Mouse (Mus musculus): ENCODE measurements around the gene Plin5. TPM values are rescaled to one million over a fixed set of nuclear protein-coding genes. Genes with fewer than 3 reads are reported as not detected.

Plin5 gene
- polyA plus RNA-seq, 1 experiment = 8.6 TPM

DNA sequence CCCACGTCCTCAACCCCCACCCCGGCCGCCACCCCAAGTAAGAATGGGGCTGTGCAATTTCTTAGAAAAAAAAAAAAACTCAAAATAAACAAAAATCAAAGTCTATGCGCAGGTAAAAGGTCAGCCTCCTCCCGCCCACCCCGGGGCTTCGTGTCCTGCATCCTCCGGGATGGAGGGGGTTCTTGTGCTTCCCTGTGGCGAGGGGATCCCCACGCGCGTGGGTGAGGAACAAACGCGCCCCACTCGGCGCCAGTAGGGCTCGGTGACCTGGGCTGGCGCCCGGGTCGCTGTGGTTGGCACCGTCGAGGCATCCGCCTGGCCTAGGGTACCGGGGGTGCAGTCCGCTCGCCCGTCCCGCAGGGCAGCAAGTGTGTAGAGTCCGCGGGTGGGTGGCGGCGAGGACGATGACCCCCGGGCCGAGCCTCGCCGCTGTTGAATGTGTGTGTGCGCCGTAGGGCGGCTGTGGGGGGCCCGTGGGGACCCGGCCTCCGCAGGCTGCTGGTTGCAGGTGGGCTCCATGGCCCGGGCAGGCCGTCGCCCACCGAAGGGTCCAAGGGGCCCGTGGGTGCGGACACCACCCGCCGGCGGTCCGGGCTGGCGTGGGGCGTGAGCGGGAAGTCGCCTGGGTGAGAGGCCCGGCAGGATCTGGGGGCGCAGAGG is 6.4 kb upstream of the Plin5 start:
- DNase-seq = no peak
- Histone ChIP-seq H3K4me1 (ENCODE audit: control insufficient read depth, insufficient read depth, low read length) (0 out of 2 replicates have a peak, but pooled peaks cover 2% of the 10 kb centered on the region), H3K4me3 (replicated peaks; ENCODE audit: extremely low read depth, low read depth, low read length) (no peak overlapping the region)
- WGBS = 51% methylated on average over 59 of the region's 59 CpGs
- no peak for TF ChIP-seq POLR2A (IDR thresholded peaks at IDR 0.05; ENCODE audit: borderline replicate concordance, extremely low read depth, low read depth, low read length)
- no peak for TF ChIP-seq CTCF (IDR thresholded peaks at IDR 0.05; ENCODE audit: insufficient read depth, low read length)

DNA sequence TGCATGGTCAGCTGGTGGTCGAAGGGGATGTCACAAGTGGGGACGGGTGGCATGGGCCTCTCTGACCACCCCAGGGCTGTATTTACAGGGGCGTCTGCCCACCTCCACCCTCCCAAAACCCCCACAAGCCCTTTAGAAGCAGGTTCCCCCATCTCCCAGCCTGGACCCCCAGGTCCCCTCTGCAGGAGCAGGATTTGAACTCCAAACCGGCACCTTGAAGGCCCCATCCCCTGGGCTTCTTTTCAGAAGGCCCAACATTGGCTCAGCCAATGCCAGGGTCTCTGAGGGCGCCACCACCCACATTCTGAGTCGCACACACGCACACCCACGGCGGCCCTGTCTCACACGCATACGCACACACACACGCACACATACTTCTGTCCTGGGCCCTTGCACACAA is 5.8 kb upstream of the Plin5 start:
- H3K4me1 ChIP-seq (ENCODE audit: control insufficient read depth, insufficient read depth, low read length) = 0 out of 2 replicates have a peak, but pooled peaks cover 2% of the 10 kb centered on the region
- WGBS = 94% methylated on average over 12 of the region's 12 CpGs
- TF ChIP-seq POLR2A (IDR thresholded peaks at IDR 0.05; ENCODE audit: borderline replicate concordance, extremely low read depth, low read depth, low read length) = no peak
- no peak for TF ChIP-seq CTCF (IDR thresholded peaks at IDR 0.05; ENCODE audit: insufficient read depth, low read length)
- no peak overlapping the region for H3K4me3 ChIP-seq (replicated peaks; ENCODE audit: extremely low read depth, low read depth, low read length)
- DNase-seq = no peak

DNA sequence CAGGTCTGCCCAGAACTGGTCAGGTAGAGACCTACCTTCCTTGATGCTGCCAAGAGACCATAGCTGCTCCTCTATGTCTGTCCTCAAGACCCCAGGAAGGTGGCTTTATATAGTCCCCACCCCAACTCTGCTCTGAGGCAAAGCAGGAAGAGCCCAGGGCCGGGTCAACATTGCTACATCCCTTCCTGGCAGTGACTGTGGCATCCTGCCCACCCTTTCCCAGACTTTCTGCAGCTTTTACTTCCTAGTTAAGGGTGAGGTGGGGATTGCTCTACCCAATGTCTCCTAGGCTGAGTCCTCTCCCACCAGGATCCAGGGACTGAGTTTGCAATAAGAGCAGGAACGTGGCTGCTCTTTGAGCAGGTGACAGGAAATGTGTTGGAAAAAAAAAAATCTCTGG is 4.4 kb upstream of the Plin5 start, which contains the start of gene Lrg1:
Gene Lrg1, minus strand, starts transcription at position 176 of the 400 bp plus-strand sequence.
- 25% methylated on average over 2 of the region's 2 CpGs for WGBS
- TF ChIP-seq POLR2A (IDR thresholded peaks at IDR 0.05; ENCODE audit: borderline replicate concordance, extremely low read depth, low read depth, low read length) = peak; percentile 30; the same call in 1 of the 2 replicates
- no peak for TF ChIP-seq CTCF (IDR thresholded peaks at IDR 0.05; ENCODE audit: insufficient read depth, low read length)
- Histone ChIP-seq H3K4me1 (ENCODE audit: control insufficient read depth, insufficient read depth, low read length) (0 out of 2 replicates have a peak, but pooled peaks cover 2% of the 10 kb centered on the region), H3K4me3 (replicated peaks; ENCODE audit: extremely low read depth, low read depth, low read length) (peak within 1 kb of the TSS; percentile 33)
- peak; percentile 34 for DNase-seq

DNA sequence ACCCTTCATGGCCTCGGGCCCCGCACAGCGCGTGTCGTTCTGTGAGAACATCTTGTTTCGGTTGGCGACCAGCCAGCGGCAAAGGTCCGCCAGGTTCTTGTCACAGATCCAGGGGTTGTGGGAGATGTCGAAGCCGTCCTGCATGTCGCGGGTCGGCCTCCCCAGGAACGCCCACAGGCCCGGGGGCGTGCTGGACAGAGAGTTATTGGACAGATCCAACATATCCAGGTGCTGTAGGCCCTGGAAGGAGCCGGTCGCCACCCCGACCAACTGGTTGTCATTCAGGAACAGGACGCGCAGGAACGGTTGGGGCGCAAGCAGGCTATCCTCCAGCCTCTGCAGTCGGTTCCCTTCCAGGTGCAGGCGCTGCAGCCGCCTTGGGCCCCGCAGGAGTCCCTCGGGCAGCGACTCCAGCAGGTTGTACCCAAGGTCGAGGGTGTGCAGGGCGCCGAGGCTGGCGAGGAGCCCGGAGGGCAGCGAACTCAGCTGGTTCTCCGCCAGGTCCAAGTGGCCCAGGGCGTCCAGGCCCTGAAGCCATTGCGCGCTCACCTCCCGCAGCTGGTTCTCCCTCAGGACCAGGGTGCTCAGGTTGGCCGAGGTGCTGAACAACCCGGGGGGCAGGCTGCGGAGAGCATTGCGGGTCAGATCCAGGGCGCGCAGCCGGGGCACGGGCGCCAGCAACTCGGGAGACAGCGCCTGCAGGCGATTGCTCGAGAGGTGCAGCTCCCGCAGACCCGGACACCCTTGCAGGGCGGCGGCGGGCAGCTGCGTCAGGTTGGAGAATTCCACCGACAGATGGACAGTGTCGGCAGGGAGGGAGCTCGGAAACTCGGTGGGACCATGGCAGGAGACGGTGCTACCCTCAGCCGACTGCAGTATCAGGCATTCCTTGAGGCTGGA is 2.8 kb upstream of the Plin5 start:
- Histone ChIP-seq H3K4me1 (ENCODE audit: control insufficient read depth, insufficient read depth, low read length) (0 out of 2 replicates have a peak, but pooled peaks cover 2% of the 10 kb centered on the region), H3K4me3 (replicated peaks; ENCODE audit: extremely low read depth, low read depth, low read length) (peak overlapping the region; percentile 43)
- no peak for TF ChIP-seq CTCF (IDR thresholded peaks at IDR 0.05; ENCODE audit: insufficient read depth, low read length)
- no peak for TF ChIP-seq POLR2A (IDR thresholded peaks at IDR 0.05; ENCODE audit: borderline replicate concordance, extremely low read depth, low read depth, low read length)
- 3% methylated on average over 66 of the region's 66 CpGs for WGBS
- DNase-seq = peak; percentile 66

DNA sequence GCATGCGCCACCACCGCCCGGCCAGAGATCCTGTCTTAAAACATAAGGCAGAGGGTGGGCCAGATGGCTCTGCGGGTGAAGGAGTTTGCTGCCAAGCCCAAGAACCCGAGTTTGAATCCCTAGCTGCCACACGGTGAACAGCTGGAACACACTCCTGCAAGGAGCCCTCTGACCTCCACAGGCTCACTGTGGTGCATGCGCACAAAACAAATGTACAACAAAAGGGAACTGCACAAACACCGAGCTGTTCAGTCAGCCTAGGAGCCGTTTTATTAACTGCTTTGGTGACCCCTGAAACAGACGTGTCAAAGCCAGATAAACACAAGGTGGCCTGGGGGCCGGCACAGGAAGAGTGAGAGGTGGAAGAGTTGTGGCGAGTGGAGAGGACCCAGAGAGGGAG is 2.0 kb upstream of the Plin5 start:
- H3K4me3 ChIP-seq (replicated peaks; ENCODE audit: extremely low read depth, low read depth, low read length) = peak overlapping the region; percentile 4
- DNase-seq = no peak
- TF ChIP-seq POLR2A (IDR thresholded peaks at IDR 0.05; ENCODE audit: borderline replicate concordance, extremely low read depth, low read depth, low read length) (no peak), CTCF (IDR thresholded peaks at IDR 0.05; ENCODE audit: insufficient read depth, low read length) (no peak)
- H3K4me1 ChIP-seq (ENCODE audit: control insufficient read depth, insufficient read depth, low read length) = 0 out of 2 replicates have a peak, but pooled peaks cover 2% of the 10 kb centered on the region
- 32% methylated on average over 12 of the region's 12 CpGs for WGBS

DNA sequence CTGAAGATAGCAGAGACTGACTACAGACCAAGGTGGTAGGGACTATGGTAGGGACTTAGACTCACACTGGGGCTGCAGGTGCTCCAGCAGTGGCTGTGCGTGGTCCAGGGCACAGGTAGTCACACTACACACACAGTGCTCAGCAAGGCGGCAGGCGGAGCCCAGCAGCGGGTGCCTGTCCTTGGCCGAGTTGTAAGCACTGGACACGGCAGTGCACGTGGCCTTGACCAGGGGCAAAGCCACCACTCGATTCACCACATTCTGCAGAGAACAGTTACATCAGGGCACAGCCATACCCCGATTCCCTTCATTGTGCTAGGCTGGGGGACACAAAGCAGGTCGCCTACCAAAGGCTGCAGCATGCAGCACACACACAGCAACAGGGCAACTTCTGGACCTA is 1.2 kb downstream of the Plin5 start:
- no peak overlapping the region for H3K4me3 ChIP-seq (replicated peaks; ENCODE audit: extremely low read depth, low read depth, low read length)
- TF ChIP-seq CTCF (IDR thresholded peaks at IDR 0.05; ENCODE audit: insufficient read depth, low read length) (no peak), POLR2A (IDR thresholded peaks at IDR 0.05; ENCODE audit: borderline replicate concordance, extremely low read depth, low read depth, low read length) (no peak)
- no peak for DNase-seq
- H3K4me1 ChIP-seq (ENCODE audit: control insufficient read depth, insufficient read depth, low read length) = 0 out of 2 replicates have a peak, but pooled peaks cover 2% of the 10 kb centered on the region
- 68% methylated on average over 10 of the region's 10 CpGs for WGBS

DNA sequence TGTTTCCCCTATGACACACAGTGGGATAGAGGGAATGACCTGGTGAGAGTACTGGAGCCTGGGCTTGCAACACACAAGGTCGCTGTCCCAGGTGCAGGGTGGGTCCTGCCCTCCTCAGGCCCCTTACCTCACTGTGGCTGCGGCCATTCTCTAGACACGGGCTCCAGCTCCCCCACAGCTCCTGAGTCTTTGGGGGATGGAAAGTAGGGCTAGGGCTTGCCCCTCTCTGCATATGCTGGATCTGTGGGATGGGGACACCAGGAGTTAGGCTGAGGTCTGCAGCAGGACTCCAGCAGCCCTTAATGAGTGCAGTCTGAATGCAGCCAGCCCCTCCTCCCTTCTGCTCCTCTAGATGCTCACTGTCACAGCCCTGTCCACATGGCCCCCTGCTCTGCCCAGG is 4.7 kb downstream of the Plin5 start:
- Histone ChIP-seq H3K4me1 (ENCODE audit: control insufficient read depth, insufficient read depth, low read length) (no peaks in the 10 kb centered on the region), H3K4me3 (replicated peaks; ENCODE audit: extremely low read depth, low read depth, low read length) (no peak overlapping the region)
- no peak for DNase-seq
- TF ChIP-seq POLR2A (IDR thresholded peaks at IDR 0.05; ENCODE audit: borderline replicate concordance, extremely low read depth, low read depth, low read length) (no peak), CTCF (IDR thresholded peaks at IDR 0.05; ENCODE audit: insufficient read depth, low read length) (no peak)
- WGBS = 72% methylated on average over 3 of the region's 3 CpGs

DNA sequence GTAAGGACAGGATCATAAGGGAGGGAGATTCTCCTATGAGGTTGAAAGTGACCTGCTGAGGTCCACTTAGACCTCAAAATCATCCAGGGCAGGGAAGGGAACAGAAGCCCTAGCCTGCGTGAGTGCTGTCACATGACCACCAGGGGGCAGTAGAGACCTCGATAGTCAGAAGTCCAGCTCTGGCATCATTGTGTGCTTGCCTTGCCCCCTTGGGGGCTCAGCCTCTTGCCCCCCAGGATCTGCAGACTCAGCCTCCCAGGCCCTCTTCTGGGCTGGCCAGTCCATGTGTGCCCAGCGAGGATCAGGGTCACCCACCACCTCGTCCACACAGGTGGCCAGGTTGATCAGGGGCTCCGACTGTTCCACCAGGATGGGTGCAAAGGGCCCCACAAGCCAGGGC is 5.5 kb downstream of the Plin5 start:
- no peak for TF ChIP-seq POLR2A (IDR thresholded peaks at IDR 0.05; ENCODE audit: borderline replicate concordance, extremely low read depth, low read depth, low read length)
- peak; percentile 94 for TF ChIP-seq CTCF (IDR thresholded peaks at IDR 0.05; ENCODE audit: insufficient read depth, low read length)
- no peaks in the 10 kb centered on the region for H3K4me1 ChIP-seq (ENCODE audit: control insufficient read depth, insufficient read depth, low read length)
- WGBS = 53% methylated on average over 5 of the region's 5 CpGs
- no peak overlapping the region for H3K4me3 ChIP-seq (replicated peaks; ENCODE audit: extremely low read depth, low read depth, low read length)
- DNase-seq = peak; percentile 45

DNA sequence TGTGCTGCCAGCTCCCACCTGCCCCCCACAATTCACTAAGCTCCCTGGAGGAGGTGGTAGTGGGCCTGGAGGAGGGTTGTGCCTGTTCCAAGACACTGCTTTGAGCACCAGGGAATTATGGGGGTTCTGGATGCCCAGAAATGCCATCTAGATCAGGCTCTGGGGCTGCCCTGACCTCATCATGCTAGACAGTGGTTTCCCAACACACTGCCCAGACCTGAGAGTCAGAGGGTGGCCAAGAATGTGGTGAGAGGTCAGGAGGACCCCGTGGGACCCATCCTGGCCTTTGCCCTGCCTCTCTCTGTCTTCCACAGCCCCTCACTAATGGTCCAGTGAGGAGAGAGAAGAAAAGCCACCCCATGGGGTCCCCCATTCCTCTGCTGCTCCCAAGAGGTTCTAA is 6.4 kb downstream of the Plin5 start:
- Histone ChIP-seq H3K4me1 (ENCODE audit: control insufficient read depth, insufficient read depth, low read length) (no peaks in the 10 kb centered on the region), H3K4me3 (replicated peaks; ENCODE audit: extremely low read depth, low read depth, low read length) (no peak overlapping the region)
- no peak for DNase-seq
- 50% methylated on average over 1 of the region's 1 CpGs for whole genome bisulfite sequencing
- TF ChIP-seq CTCF (IDR thresholded peaks at IDR 0.05; ENCODE audit: insufficient read depth, low read length) (no peak), POLR2A (IDR thresholded peaks at IDR 0.05; ENCODE audit: borderline replicate concordance, extremely low read depth, low read depth, low read length) (no peak)

Measured in lung, adult 2 months (tissue).